Mouse (Mus musculus) forebrain, embryonic 15.5 days (tissue): ENCODE data around the gene Tm6sf1. TPM values are rescaled to one million over a fixed set of nuclear protein-coding genes. Genes with fewer than 3 reads are reported as not detected.

Experiments
- ATAC-seq: fragments of 200-750 bp; cut with Nextera tagmentation; replicated peaks from 2 replicates; pipeline ENCODE4 v1.8.0; 2017; ENCODE audit warnings: mild to moderate bottlenecking, moderate TSS enrichment, moderate library complexity
- H3K27ac ChIP-seq: fragments of 300-500 bp; sonication (generic); replicated peaks from 2 replicates; pipeline ENCODE4 v1.5.1; 2015; ENCODE audit warnings: mild to moderate bottlenecking, inconsistent platforms
- H3K27me3 ChIP-seq: fragments of 300-500 bp; sonication (generic); 2 replicates; pipeline ENCODE4 v1.6.1; 2015; ENCODE audit warnings: inconsistent platforms
- H3K36me3 ChIP-seq: fragments of 300-500 bp; sonication (generic); 2 replicates; pipeline ENCODE4 v1.6.1; 2015; ENCODE audit warnings: mild to moderate bottlenecking, inconsistent platforms
- H3K4me1 ChIP-seq: fragments of 300-500 bp; sonication (generic); 2 replicates; pipeline ENCODE4 v1.6.1; 2015; ENCODE audit warnings: inconsistent platforms
- H3K4me2 ChIP-seq: fragments of 300-500 bp; sonication (generic); replicated peaks from 2 replicates; pipeline ENCODE4 v1.6.1; 2015; ENCODE audit warnings: mild to moderate bottlenecking, inconsistent platforms
- H3K4me3 ChIP-seq: fragments of 300-500 bp; sonication (generic); 2 replicates; pipeline ENCODE4 v1.5.1; 2015; ENCODE audit warnings: mild to moderate bottlenecking, inconsistent platforms
- H3K9ac ChIP-seq: fragments of 300-500 bp; sonication (generic); replicated peaks from 2 replicates; pipeline ENCODE4 v1.6.1; 2015; ENCODE audit warnings: mild to moderate bottlenecking, inconsistent platforms
- H3K9me3 ChIP-seq: fragments of 300-500 bp; sonication (generic); 2 replicates; pipeline ENCODE4 v1.6.1; 2016; ENCODE audit warnings: inconsistent platforms
- WGBS: fragments of 180-500 bp; shearing (Covaris S2); methylation state at CpG from one replicate; pipeline ENCODE4 v1.1.7; 2015; ENCODE audit warnings: mixed read lengths; 5-methylcytosine and 5-hydroxymethylcytosine counted together
- polyA plus RNA-seq: library from polyadenylated mRNA; unstranded; fragments of >200 nt; fragmentation: Nextera tagmentation; extraction: Ambion mirVana; gene quantifications from 2 replicates; pipeline ENCODE4 v1.2.1, GENCODE M21; 2015

Gene Tm6sf1
- polyA plus RNA-seq, 1 experiment from 2014 or later, result 7.1 TPM

DNA sequence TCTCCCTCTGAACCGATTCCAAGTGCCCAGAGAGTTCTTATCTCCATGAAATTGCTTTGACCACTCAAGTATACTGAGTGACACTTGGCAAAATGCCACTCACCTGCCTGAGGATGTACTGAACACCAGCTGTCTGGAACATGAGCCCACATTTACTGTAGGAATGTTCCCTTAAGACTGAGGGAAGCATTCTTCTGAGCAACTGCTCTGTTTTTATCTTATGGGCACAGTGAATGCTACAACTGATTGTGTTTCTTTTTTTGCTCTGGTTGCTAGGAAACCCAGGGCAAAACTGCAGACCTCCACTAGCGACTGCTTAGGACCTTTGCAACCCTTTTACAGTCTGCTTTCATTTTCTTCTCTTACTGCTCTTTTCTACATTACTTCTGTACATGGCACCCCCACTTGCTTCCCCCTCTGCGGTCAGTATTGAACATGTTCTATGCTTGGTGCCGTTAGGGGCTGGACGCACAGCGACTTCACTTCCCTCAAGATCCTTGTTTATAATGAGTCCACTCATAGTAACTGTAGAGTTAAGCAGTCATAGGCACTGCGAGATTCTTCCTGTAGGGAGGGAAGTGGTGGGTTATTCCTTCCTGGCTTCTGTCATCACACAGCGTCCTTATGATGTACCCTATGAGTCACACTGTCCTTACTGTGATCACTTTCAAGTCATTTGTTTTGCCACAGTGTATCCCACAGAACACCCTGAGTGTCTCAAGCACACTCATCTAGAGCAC lies 4.1 kb upstream of the Tm6sf1 start:
- no peak overlapping the region for H3K9ac ChIP-seq
- 0 out of 2 replicates have a peak, but pooled peaks have one; percentile 6 for ATAC-seq
- H3K4me3 ChIP-seq, result no peak overlapping the region
- no peaks in the 10 kb centered on the region for H3K36me3 ChIP-seq
- H3K4me1 ChIP-seq, result peaks cover 14% of the 10 kb centered on the region
- peaks cover 10% of the 10 kb centered on the region; the same call in 1 of the 2 replicates for H3K27me3 ChIP-seq
- H3K27ac ChIP-seq, result no peak overlapping the region
- H3K9me3 ChIP-seq, result no peaks in the 10 kb centered on the region
- 54% methylated on average over 8 of the region's 8 CpGs for WGBS
- no peak overlapping the region for H3K4me2 ChIP-seq

DNA sequence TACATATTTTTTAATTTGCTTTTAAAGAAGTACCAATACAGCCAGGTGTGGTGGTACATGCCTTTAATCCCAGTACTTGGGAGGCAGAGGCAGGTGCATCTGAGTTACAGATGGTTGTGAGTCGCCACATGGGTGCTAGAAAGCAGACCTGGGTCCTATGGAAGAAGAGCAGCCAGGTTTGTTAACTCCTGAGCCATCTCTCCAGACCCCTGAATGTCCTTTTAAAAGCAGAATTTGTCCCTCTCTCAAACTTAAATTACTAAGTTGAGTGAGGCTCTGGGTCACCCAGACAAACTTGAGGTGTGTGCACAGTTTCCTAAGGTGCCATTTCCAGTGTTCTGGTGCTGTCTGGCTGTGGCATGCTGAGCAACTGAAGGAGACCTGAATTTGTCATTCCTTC lies 3.1 kb upstream of the Tm6sf1 start, which contains the start of gene Gm10160:
TSS of gene Gm10160 (minus strand) at position 101 of the 400 bp plus-strand sequence.
- Histone ChIP-seq H3K27me3 (peaks cover 10% of the 10 kb centered on the region; the same call in 1 of the 2 replicates), H3K4me1 (peaks cover 21% of the 10 kb centered on the region), H3K4me3 (no peak within 1 kb of the TSS), H3K27ac (no peak within 1 kb of the TSS), H3K9me3 (no peaks in the 10 kb centered on the region), H3K9ac (no peak within 1 kb of the TSS), H3K4me2 (no peak within 1 kb of the TSS), H3K36me3 (no peaks in the 10 kb centered on the region)
- 74% methylated on average over 1 of the region's 1 CpGs for WGBS
- no peak for ATAC-seq

DNA sequence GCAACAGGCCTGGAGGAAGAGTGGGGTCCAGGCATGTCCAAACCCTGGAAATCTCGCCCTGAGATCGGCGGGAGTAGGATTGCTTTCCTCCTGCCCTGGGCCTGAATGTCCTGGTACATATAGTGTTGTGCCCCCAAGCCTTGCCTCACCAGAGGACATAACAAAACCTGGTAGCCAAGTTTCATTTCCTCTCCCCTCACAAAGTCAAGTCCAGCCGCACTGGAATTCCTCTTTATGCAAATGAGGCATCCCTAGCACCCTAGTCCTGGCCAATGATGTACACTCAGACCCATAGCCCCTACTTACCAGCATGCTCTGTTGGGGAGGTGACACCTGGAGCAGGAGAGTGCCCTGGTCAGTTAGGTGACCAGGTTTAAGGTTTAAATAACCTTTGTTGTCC lies 2.6 kb upstream of the Tm6sf1 start:
- Histone ChIP-seq H3K4me2 (no peak overlapping the region), H3K36me3 (no peaks in the 10 kb centered on the region), H3K4me1 (peaks cover 21% of the 10 kb centered on the region), H3K4me3 (no peak overlapping the region), H3K27ac (no peak overlapping the region), H3K27me3 (peaks cover 10% of the 10 kb centered on the region; the same call in 1 of the 2 replicates), H3K9me3 (no peaks in the 10 kb centered on the region), H3K9ac (no peak overlapping the region)
- 75% methylated on average over 4 of the region's 4 CpGs for WGBS
- no peak for ATAC-seq

DNA sequence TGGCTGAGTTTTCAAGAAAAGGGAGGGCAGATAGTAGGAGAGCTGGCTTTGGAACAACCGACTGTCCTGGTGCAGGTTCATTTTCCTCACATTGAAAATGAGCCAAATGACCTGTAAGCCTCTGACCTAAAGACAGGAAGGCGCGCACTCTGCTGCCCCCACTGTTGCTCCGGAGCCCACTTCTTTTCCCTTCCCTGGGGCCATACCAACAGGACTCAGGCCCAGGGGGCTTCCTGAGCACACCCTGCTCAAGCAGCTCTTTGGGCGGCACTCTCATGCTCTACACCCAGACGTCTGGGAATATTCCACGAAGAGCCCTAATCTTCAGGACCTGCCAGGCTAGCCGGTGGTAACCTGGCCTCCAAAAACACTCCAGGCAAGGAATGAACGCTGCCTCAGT lies 565 bp upstream of the Tm6sf1 start:
- H3K9ac ChIP-seq, result no peak overlapping the region
- H3K27ac ChIP-seq, result no peak overlapping the region
- ATAC-seq, result no peak
- H3K9me3 ChIP-seq, result no peaks in the 10 kb centered on the region
- H3K4me1 ChIP-seq, result peaks cover 21% of the 10 kb centered on the region
- H3K36me3 ChIP-seq, result no peaks in the 10 kb centered on the region
- H3K27me3 ChIP-seq, result peaks cover 10% of the 10 kb centered on the region; the same call in 1 of the 2 replicates
- no peak overlapping the region for H3K4me3 ChIP-seq
- H3K4me2 ChIP-seq, result peak overlapping the region; percentile 97; the same call in 1 of the 2 replicates
- 13% methylated on average over 9 of the region's 9 CpGs for WGBS

DNA sequence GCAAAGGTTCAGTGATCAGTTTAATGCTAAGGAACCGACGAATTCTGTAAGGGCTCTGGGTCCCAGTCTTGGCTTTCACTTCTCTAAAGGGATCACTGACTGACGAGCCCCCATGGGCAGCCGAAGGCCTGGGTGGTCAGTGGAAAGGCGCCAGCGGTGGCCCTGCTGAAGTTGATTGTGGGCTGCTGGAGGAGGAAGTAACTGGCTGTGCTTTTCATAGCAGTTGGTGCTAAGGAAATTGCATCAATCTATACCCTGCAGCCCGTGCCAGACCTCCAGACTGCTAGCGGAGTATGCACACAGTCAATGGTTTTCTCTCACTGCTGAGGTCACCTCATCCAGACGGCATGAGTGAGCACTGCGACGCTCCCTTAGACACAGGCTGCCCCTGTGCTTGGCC lies 1.3 kb downstream of the Tm6sf1 start:
- Histone ChIP-seq H3K4me3 (peak overlapping the region; percentile 51), H3K4me1 (peaks cover 21% of the 10 kb centered on the region), H3K9me3 (no peaks in the 10 kb centered on the region), H3K4me2 (no peak overlapping the region), H3K9ac (no peak overlapping the region), H3K36me3 (no peaks in the 10 kb centered on the region), H3K27me3 (peaks cover 10% of the 10 kb centered on the region; the same call in 1 of the 2 replicates), H3K27ac (no peak overlapping the region)
- ATAC-seq, result no peak
- 42% methylated on average over 11 of the region's 11 CpGs for WGBS

DNA sequence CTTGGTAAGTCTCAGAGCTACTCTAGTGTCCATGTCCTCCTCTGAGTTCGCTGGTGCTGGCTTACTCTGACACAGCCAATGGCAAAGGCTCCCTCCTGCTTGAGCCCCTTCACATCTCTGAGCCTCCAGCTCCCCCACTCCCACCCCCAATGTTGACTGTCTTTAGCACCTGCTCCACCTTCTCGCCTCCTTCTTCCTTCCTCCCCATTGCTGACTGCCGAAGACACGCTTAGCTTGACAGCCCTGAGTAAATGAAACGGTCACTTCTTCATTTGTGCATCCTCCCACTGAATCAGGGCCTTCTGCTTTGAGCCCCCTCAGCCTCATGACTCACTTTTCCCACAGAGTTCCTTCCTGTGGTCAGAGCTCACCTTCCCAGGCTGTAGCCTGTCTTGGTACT lies 2.2 kb downstream of the Tm6sf1 start:
- no peak for ATAC-seq
- peaks cover 21% of the 10 kb centered on the region for H3K4me1 ChIP-seq

DNA sequence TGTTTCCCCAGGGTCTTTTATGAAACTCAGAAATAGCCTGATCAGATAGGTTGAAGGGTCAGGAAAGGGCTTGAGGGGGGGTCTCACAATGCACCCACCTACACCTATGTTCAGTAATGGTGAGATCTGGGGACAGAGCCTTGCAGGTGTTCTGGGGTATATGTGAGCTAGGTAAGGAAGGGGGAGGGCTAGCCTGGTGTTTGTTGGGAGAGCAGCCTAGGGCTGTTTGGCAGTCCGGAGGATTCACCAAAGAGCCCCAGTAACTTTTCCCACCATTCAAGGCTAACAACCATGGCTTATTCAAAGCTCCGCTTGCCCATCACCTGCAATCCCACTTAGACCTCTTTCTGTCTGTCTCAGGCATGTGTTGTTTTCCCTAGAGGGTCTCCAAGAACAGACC lies 2.7 kb downstream of the Tm6sf1 start:
- Histone ChIP-seq H3K4me2 (no peak overlapping the region), H3K9me3 (no peaks in the 10 kb centered on the region), H3K4me3 (no peak overlapping the region), H3K27ac (no peak overlapping the region), H3K36me3 (no peaks in the 10 kb centered on the region), H3K9ac (no peak overlapping the region), H3K27me3 (peaks cover 10% of the 10 kb centered on the region; the same call in 1 of the 2 replicates), H3K4me1 (peaks cover 21% of the 10 kb centered on the region)
- WGBS, result 93% methylated on average over 2 of the region's 2 CpGs
- no peak for ATAC-seq

More for the DNA sequence above, 2.2 kb downstream of the Tm6sf1 start:
- 80% methylated on average over 5 of the region's 5 CpGs for WGBS
- Histone ChIP-seq H3K36me3 (no peaks in the 10 kb centered on the region), H3K9me3 (no peaks in the 10 kb centered on the region), H3K27me3 (peaks cover 10% of the 10 kb centered on the region; the same call in 1 of the 2 replicates), H3K9ac (no peak overlapping the region), H3K4me2 (no peak overlapping the region), H3K4me3 (no peak overlapping the region), H3K27ac (no peak overlapping the region)

DNA sequence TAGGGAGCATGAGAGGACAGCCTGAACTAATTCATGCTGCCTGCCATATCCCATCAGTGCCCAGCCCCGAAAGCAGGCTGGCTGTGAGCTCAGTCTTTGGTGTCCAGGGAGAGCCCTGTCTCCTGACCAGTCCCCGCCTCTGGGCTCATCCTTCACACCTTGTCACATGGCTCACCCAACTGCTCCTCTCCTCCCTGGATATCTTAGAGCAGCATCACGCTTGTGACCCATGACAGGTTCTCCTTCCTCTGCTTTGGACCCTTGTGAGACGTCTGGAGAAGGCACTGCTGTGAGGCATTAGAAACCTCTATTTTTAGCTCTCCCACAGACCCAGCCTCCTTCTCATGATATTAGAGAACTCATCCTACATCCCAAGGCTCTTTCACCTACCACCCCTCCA lies 3.1 kb downstream of the Tm6sf1 start:
- no peak overlapping the region for H3K27ac ChIP-seq
- no peak for ATAC-seq
- H3K4me3 ChIP-seq, result no peak overlapping the region
- no peaks in the 10 kb centered on the region for H3K9me3 ChIP-seq
- no peak overlapping the region for H3K9ac ChIP-seq
- H3K36me3 ChIP-seq, result no peaks in the 10 kb centered on the region
- no peak overlapping the region for H3K4me2 ChIP-seq
- H3K27me3 ChIP-seq, result peaks cover 10% of the 10 kb centered on the region; the same call in 1 of the 2 replicates
- 83% methylated on average over 4 of the region's 4 CpGs for WGBS
- H3K4me1 ChIP-seq, result peaks cover 21% of the 10 kb centered on the region

DNA sequence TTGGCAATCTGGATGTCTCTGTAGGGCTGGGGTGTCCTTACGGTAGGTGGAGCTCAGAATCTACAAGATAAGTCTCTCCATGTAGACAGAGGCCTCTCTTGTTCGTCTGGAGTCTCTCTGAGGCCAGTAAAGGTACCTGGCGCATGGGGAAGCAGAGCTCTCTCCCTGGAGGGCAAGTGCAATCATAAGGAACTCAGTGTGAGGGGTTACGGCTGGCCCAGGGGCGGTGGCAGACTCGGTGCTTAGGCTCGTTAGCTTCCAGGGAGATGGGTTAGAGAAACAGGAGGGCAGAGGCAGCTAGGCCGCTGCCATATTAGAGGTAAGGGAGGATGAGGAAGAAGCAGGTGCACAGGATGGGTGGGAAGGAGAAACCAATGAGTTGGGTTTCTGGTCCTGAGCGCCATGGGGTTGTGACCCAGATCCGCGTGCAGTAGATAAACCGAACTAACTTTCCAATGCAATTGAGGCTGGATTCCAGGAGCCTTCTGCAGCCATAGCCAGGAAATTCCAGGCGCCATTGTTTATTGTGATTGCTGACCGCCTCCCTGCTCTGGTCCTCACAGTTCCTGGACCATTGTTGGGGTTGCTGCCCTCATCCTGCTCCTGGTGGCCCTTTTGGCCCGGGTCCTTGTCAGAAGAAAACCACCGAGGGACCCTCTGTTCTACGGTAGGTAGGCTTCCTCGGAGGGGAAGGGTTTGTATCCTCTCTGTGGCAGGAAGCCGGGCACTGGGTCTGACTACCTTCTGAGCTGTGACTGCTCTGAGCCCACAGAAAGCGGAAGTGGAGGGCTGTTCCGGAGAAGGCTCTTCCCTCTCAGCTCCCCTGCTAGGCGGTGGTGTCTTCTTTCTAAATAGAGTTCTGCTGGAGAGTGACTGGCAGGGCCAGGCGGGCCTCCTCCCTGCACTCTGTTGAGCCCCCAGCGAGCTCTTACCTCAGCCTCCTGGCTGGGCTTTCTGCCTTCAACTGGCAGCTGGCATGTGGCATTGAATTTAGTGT lies 4.1 kb downstream of the Tm6sf1 start:
- no peaks in the 10 kb centered on the region for H3K36me3 ChIP-seq
- no peak for ATAC-seq
- H3K27me3 ChIP-seq, result peaks cover 6% of the 10 kb centered on the region; the same call in 1 of the 2 replicates
- no peak overlapping the region for H3K4me2 ChIP-seq
- H3K9me3 ChIP-seq, result no peaks in the 10 kb centered on the region
- 73% methylated on average over 24 of the region's 24 CpGs for whole genome bisulfite sequencing
- peaks cover 21% of the 10 kb centered on the region for H3K4me1 ChIP-seq
- no peak overlapping the region for H3K27ac ChIP-seq
- no peak overlapping the region for H3K9ac ChIP-seq
- H3K4me3 ChIP-seq, result no peak overlapping the region

DNA sequence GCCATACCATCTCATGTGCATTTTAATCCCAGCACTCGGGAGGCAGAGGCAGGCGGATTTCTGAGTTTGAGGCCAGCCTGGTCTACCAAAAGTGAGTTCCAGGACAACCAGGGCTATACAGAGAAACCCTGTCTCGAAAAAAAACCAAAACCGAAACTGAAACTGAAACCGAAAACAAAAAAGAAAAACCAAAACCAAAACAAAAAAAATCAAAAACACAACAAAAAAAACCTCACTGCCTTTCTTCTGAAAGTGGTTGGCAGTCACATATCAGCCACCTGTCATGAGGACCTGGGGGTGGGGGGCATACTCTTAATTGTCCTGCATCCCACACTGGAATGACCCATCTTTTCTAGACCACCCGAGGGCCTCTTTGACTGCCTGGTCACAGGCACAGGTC lies 5.8 kb downstream of the Tm6sf1 start:
- ATAC-seq, result no peak
- WGBS, result 88% methylated on average over 6 of the region's 6 CpGs
- Histone ChIP-seq H3K4me2 (no peak overlapping the region), H3K9me3 (no peaks in the 10 kb centered on the region), H3K27ac (no peak overlapping the region), H3K9ac (no peak overlapping the region), H3K4me1 (peaks cover 25% of the 10 kb centered on the region), H3K36me3 (no peaks in the 10 kb centered on the region), H3K4me3 (no peak overlapping the region), H3K27me3 (no peaks in the 10 kb centered on the region)

DNA sequence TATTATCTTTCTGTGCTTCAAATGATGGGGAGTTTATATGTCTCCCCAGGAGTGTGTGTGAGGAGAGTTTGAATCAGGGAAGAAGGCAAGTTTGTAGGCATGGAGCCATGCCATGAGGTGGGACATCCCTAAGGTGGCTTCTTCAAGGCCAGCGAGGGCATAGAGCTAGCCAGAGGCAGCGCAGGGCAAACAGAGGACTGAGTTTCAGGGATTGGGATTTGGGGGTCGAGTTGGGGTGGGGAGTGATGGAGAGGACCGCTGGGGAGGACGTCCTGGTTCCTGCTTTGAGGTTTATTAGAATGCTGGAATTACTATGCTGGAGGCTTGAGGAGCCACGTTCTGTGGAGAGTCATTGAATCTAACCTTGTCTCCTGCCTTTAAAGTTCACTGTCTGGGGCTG lies 7.1 kb downstream of the Tm6sf1 start:
- 92% methylated on average over 6 of the region's 6 CpGs for WGBS

More for the DNA sequence above, 7.1 kb downstream of the Tm6sf1 start:
- H3K9ac ChIP-seq, result no peak overlapping the region
- no peaks in the 10 kb centered on the region for H3K9me3 ChIP-seq
- H3K4me3 ChIP-seq, result no peak overlapping the region
- H3K4me1 ChIP-seq, result peaks cover 16% of the 10 kb centered on the region
- H3K4me2 ChIP-seq, result no peak overlapping the region
- no peak overlapping the region for H3K27ac ChIP-seq
- H3K27me3 ChIP-seq, result no peaks in the 10 kb centered on the region
- no peaks in the 10 kb centered on the region for H3K36me3 ChIP-seq
- no peak for ATAC-seq
